Mouse (Mus musculus) testis, postnatal 14 days (tissue): ENCODE data around the gene Upk1b.
"Not testable (repeated sequence)": the region's sequence is repeated elsewhere in the genome, so short reads cannot be mapped to it uniquely, and the experiment has no call there.

Experiments used
- DNase-seq: peaks from one replicate; pipeline ENCODE4 v3.0.0; 2021; ENCODE audit warnings: low spot score

Gene Upk1b

GRCm38 (mm10) chr16:38800091-38800490 is at the start of gene Upk1b:
Upk1b (minus strand) TSS chr16:38800328.
- DNase-seq: no peak

GRCm38 (mm10) chr16:38828649-38829048 is 28.5 kb upstream of the Upk1b start, which contains the start of gene 4930435E12Rik:
4930435E12Rik (minus strand) TSS chr16:38828749.
- no peak for DNase-seq

DNA sequence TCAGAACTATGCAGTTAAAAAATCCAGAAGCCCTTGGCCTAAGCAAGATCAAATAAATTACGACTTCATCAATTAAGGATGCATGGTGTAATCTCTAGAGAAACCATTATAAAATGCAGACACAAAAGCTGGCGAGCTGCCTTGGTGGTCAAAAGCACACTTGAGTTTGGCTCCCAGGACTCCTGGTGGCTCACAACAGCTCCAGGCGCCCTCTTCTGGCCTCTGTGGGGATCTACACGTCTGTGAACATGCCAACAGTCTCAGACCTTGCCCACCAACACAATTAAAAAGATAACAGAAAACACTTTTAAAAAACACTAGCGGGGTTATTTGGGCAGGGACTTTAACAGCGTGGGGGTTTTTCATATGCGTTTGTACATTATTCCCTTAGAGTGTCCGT is 12.4 kb upstream of the Upk1b start:
- peak; percentile 66 for DNase-seq

DNA sequence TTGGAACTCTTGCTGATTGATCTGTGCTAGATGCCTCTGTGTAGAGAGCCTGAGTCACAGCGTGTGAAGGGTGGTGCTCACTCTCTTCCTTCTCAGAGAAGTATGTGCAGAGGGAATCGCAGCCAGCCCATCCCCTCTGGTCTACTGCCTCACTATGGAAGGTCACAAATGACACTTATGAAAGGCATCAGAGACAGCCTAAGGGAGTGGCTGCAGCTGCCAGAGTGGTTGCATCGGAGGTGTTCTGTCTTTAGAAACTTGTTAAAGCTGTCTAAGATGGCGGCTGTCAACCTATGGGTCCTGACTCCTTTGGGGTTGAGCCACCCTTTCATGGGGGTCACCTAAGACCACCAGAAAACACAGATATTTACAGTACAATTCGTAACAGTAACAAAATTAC is 10.1 kb upstream of the Upk1b start:
- DNase-seq: no peak

- DNase-seq: not testable (repeated sequence)
Measured at GRCm38 (mm10) chr16:38807796-38808195, 7.7 kb upstream of the Upk1b start.

GRCm38 (mm10) chr16:38798957-38799450 is 1.1 kb downstream of the Upk1b start:
- DNase-seq: no peak

DNA sequence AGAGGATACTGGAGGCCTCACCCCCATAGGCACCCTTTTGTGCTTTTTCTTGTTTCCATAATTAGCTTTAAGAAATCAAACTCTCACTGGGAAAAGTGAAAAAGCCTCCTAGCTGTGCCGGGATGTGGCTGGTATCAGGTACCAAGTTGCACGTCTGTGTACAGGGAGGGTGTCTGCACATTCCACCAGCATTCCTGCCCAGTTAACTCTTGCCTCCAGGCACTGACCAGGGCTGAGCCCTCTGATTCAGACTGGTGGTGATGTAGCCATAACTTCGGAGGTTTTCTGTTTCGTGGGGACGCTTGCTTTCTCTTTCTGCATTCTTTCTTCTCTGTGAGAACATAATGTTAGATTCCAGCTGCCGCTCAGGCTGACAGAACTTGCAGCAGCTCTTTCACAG is 7.0 kb downstream of the Upk1b start:
- no peak for DNase-seq

GRCm38 (mm10) chr16:38789966-38790365 is 10.2 kb downstream of the Upk1b start:
- no peak for DNase-seq

DNA sequence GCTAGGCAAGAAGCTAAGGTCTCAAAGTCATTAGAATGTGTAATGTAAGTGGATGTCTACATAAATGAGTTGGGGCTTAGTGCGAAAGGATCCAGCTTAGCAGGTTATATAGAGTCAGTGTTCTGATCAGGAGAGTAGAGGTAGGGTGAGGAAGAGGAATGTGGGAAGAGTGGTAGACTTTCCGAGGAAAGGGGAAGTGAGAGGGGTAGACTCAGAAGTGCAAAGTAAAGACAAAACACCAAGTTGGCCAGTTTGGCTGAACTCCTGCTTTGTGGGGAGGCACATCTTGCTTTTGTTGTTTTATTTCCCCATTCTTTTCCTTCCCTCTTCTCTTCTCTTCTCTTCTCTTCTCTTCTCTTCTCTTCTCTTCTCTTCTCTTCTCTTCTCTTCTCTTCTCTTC is 11.1 kb downstream of the Upk1b start:
- DNase-seq: no peak

- DNase-seq: no peak
Measured at GRCm38 (mm10) chr16:38785301-38785700, 14.8 kb downstream of the Upk1b start.

DNA sequence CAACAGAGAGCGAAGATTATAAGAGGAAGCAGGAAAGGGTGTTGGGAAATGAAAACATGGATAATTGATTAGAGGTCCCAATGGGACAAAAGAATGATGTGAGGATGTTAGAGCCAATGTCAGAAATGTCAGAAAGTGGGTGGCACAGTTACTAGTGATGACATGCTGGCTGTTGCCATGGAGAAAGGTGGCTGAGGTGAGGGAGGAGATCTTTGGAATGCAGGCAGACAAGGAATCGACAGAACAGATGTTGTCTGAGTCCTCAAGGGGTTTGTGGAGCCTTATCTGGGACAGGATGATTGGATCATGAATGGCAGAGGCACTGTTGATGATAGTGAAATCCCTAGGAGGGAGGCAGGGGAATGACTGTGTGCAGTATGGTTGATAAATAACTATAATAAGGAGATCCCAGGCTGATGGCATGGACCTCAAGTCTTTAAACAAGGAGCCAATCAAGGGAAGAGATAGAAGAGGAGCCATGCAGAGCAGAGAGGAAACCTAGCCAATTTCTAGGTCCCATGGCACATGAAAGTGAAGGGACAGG is 17.5 kb downstream of the Upk1b start:
- DNase-seq: no peak

- no peak for DNase-seq
Measured at GRCm38 (mm10) chr16:38781946-38782345, 18.2 kb downstream of the Upk1b start.

GRCm38 (mm10) chr16:38780960-38781572 is 19.1 kb downstream of the Upk1b start:
- no peak for DNase-seq

DNA sequence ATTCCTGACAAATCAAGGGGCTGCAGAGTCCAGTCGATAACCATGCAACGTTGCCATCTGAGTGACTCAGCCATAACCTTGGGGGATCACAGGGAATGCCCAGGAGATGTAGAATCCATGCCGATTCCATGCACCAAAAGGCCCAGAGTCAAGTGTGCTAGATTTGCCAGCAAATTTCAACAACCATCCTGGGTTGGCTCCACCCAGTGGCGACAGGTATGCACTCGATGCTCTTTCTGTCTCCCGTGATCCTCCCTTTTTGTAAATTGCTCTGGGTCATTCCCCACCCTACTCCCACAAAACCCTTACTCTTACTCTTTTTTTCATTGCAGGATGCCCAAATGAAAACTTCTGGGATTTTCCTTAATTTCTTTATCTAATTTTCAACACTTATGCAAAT is 23.8 kb downstream of the Upk1b start:
- DNase-seq: no peak

DNA sequence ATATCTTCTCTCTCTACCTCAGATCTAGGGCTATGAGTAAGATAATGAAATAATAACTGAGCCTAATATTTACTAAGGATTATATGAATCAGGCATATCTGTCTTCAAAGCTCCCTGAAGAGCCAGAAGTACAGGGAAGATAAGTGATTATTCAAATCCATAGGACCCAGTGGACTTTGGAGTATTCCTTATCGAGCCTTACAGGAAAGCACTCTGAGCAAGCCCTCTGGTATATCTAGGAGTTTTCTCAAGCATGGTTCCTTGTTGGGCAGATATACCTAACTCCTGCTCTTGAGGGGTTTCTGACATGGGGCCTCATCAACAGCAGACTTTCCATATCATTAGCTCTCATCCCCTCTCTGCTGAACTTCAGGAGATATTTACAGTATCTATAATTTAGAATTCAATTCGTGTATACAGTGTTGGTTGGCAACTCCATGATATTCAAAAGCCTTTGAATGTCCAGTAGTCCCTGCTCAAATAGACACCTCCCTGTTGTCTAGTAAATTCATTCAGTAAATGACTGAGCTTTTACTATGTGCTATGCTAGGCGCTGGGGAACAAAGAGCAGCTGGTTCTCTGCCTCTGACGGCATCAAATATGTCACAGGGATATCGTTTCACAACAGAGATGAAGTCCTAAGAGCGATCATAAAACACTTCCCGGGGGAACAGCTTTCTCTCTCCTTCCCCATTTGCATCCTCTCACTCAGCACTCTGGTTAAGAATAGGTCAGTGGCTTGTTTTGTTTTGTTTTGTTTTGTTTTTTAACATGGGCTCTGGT is 25.0 kb downstream of the Upk1b start:
- no peak for DNase-seq

DNA sequence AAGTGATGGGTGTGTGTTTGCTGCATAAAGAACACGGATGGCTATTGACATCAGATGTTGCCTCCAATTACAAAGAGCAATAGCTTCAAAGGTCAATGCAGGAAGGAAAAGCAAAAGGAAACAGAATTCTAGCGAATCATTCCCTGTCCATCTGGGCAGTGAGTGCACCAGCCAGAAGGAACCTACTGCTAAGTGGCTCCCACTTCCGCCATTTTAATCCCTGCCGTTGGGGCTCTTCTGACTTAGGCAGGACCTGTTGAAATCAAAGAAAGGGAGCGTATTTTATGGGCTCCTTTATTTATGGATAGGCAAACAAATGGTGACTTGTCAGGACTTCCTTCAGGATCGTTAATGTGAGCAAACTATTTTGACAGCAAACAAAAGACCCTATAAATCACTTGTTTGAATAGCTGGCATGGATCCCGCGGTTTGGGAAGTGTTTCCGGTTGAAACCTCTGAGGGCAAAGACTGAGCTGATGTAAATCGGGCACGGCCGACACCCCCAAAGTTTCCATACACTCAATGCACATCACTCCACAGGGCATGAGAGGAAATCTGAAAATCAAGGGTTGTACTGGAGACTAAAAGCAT is 27.1 kb downstream of the Upk1b start:
- no peak for DNase-seq

- no peak for DNase-seq
Measured at GRCm38 (mm10) chr16:38771145-38771544, 29.0 kb downstream of the Upk1b start.

GRCm38 (mm10) chr16:38769529-38769928 is 30.6 kb downstream of the Upk1b start:
- DNase-seq: no peak

- DNase-seq: no peak
Measured at GRCm38 (mm10) chr16:38768386-38768785, 31.7 kb downstream of the Upk1b start.

GRCm38 (mm10) chr16:38767761-38768160 is 32.4 kb downstream of the Upk1b start:
- DNase-seq: peak; percentile 39

- no peak for DNase-seq
Measured at GRCm38 (mm10) chr16:38766671-38767070, 33.5 kb downstream of the Upk1b start.

GRCm38 (mm10) chr16:38763508-38763907 is 36.6 kb downstream of the Upk1b start:
- no peak for DNase-seq

DNA sequence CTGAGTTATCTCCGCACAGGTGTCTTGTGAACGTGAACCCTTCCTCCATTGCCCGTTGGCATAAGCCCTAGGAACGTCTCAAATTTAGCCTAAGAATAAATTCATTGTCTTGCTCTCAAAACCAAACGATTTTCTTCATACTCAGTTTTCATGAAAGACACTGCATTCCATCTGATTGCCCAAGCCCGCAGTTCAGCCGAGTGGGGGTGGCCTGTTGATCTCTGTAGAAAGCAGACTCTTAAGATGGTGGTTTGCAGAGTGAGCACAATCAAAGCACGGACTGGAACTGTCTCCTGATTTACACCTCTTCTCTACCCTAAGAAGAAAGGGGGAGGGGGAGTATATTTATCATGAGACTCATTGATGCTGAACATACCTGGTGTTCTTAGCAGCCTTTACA is 37.7 kb downstream of the Upk1b start:
- no peak for DNase-seq
